Mouse (Mus musculus): ENCODE measurements at regions not wholly inside any gene's neighbourhood (a gene's known extent, or its start where the extent isn't known, plus 50 kb on each side); places are given as distances from the start of the nearest gene placed in this dataset.

- no peaks in the 10 kb centered on the region for H3K36me3 ChIP-seq (ENCODE audit: control insufficient read depth, insufficient read depth, low read length)
- H3K4me1 ChIP-seq (ENCODE audit: control insufficient read depth, insufficient read depth, low read length): 0 out of 2 replicates have a peak, but pooled peaks cover 4% of the 10 kb centered on the region
- no peak overlapping the region for H3K27ac ChIP-seq (ENCODE audit: low read length)
- 74% methylated on average over 5 of the region's 5 CpGs for WGBS
- no peak for ATAC-seq (ENCODE audit: insufficient read depth, low FRiP score)
- H3K9me3 ChIP-seq (replicated peaks; ENCODE audit: control insufficient read depth, low read length): no peaks in the 10 kb centered on the region
- no peak overlapping the region for H3K9ac ChIP-seq (ENCODE audit: low read length)
- H3K4me3 ChIP-seq (replicated peaks; ENCODE audit: low read length): no peak overlapping the region
- H3K4me2 ChIP-seq (ENCODE audit: low read depth, low read length): no peak overlapping the region
- no peaks in the 10 kb centered on the region for H3K27me3 ChIP-seq (ENCODE audit: control insufficient read depth, insufficient read depth, low read length)
These were observed 81.6 kb upstream of the Plcb4 start for GRCm38 (mm10) chr2:135577228-135577627.

- no peak for ATAC-seq (ENCODE audit: insufficient read depth, low FRiP score)
- H3K36me3 ChIP-seq (ENCODE audit: control insufficient read depth, insufficient read depth, low read length): no peaks in the 10 kb centered on the region
- 31% methylated on average over 5 of the region's 5 CpGs for WGBS
- H3K9ac ChIP-seq (ENCODE audit: low read length): no peak overlapping the region
- H3K4me1 ChIP-seq (ENCODE audit: control insufficient read depth, insufficient read depth, low read length): 0 out of 2 replicates have a peak, but pooled peaks cover 4% of the 10 kb centered on the region
- no peak overlapping the region for H3K27ac ChIP-seq (ENCODE audit: low read length)
- no peak overlapping the region for H3K4me2 ChIP-seq (ENCODE audit: low read depth, low read length)
- no peak overlapping the region for H3K4me3 ChIP-seq (replicated peaks; ENCODE audit: low read length)
- no peaks in the 10 kb centered on the region for H3K27me3 ChIP-seq (ENCODE audit: control insufficient read depth, insufficient read depth, low read length)
- H3K9me3 ChIP-seq (replicated peaks; ENCODE audit: control insufficient read depth, low read length): no peaks in the 10 kb centered on the region
These were observed 80.7 kb upstream of the Plcb4 start for GRCm38 (mm10) chr2:135578135-135578534.

DNA sequence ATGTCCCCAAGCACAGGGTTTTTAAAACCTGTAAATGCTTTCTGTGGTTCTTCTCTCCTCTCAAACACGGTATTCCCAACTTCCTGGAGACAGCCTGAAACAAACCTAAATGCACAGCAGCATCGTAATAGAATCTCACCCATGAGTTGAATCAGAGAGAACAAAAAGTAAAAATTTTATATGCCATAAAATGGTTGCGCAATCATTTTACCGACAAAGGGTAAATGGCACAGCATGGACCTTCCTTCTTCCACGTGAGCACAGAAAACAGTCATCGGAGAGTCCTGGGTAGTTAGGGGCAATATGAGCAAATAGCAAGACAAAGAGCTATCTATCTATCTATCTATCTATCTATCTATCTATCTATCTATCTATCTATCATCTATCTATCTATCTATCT, 79.3 kb upstream of the Plcb4 start:
- H3K4me2 ChIP-seq (ENCODE audit: low read depth, low read length): no peak overlapping the region
- H3K4me1 ChIP-seq (ENCODE audit: control insufficient read depth, insufficient read depth, low read length): 0 out of 2 replicates have a peak, but pooled peaks cover 4% of the 10 kb centered on the region
- 93% methylated on average over 6 of the region's 6 CpGs for WGBS
- no peaks in the 10 kb centered on the region for H3K36me3 ChIP-seq (ENCODE audit: control insufficient read depth, insufficient read depth, low read length)
- H3K9me3 ChIP-seq (replicated peaks; ENCODE audit: control insufficient read depth, low read length): no peaks in the 10 kb centered on the region
- ATAC-seq (ENCODE audit: insufficient read depth, low FRiP score): no peak
- H3K9ac ChIP-seq (ENCODE audit: low read length): no peak overlapping the region
- H3K27ac ChIP-seq (ENCODE audit: low read length): no peak overlapping the region
- H3K27me3 ChIP-seq (ENCODE audit: control insufficient read depth, insufficient read depth, low read length): no peaks in the 10 kb centered on the region
- H3K4me3 ChIP-seq (replicated peaks; ENCODE audit: low read length): no peak overlapping the region

DNA sequence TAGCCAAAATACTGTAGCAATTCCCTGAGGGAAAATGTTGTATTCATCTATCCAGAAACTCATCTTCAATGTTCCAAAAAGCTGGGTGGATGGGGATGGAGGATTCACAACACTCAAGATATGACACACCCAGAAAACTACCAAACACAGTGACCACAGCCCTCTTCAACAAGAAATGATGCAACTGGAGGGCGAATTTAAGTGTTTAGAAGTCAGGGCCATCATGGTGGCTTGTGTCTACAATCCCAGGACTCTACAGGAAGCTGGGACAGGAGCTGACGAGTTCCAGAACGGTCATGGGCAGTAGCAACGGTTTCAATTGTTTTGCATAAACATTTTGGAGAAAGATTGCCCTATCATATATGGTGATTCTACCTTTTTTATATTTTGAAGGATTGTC, 78.8 kb upstream of the Plcb4 start:
- no peaks in the 10 kb centered on the region for H3K9me3 ChIP-seq (replicated peaks; ENCODE audit: control insufficient read depth, low read length)
- no peak for ATAC-seq (ENCODE audit: insufficient read depth, low FRiP score)

GRCm38 (mm10) chr2:135582341-135582740, 76.5 kb upstream of the Plcb4 start:
- H3K36me3 ChIP-seq (ENCODE audit: control insufficient read depth, insufficient read depth, low read length): no peaks in the 10 kb centered on the region
- no peak overlapping the region for H3K27ac ChIP-seq (ENCODE audit: low read length)
- 51% methylated on average over 8 of the region's 8 CpGs for WGBS
- no peak for ATAC-seq (ENCODE audit: insufficient read depth, low FRiP score)
- no peak overlapping the region for H3K9ac ChIP-seq (ENCODE audit: low read length)
- no peak overlapping the region for H3K4me2 ChIP-seq (ENCODE audit: low read depth, low read length)
- H3K4me1 ChIP-seq (ENCODE audit: control insufficient read depth, insufficient read depth, low read length): 0 out of 2 replicates have a peak, but pooled peaks cover 4% of the 10 kb centered on the region
- no peak overlapping the region for H3K4me3 ChIP-seq (replicated peaks; ENCODE audit: low read length)
- H3K9me3 ChIP-seq (replicated peaks; ENCODE audit: control insufficient read depth, low read length): no peaks in the 10 kb centered on the region
- H3K27me3 ChIP-seq (ENCODE audit: control insufficient read depth, insufficient read depth, low read length): no peaks in the 10 kb centered on the region

More for the DNA sequence above, 78.8 kb upstream of the Plcb4 start:
- H3K9ac ChIP-seq (ENCODE audit: low read length): no peak overlapping the region
- no peak overlapping the region for H3K4me2 ChIP-seq (ENCODE audit: low read depth, low read length)
- no peak overlapping the region for H3K27ac ChIP-seq (ENCODE audit: low read length)
- no peaks in the 10 kb centered on the region for H3K36me3 ChIP-seq (ENCODE audit: control insufficient read depth, insufficient read depth, low read length)
- 0 out of 2 replicates have a peak, but pooled peaks cover 4% of the 10 kb centered on the region for H3K4me1 ChIP-seq (ENCODE audit: control insufficient read depth, insufficient read depth, low read length)
- no peak overlapping the region for H3K4me3 ChIP-seq (replicated peaks; ENCODE audit: low read length)
- WGBS: 70% methylated on average over 4 of the region's 4 CpGs
- H3K27me3 ChIP-seq (ENCODE audit: control insufficient read depth, insufficient read depth, low read length): no peaks in the 10 kb centered on the region

GRCm38 (mm10) chr2:135606306-135606705, 52.5 kb upstream of the Plcb4 start:
- Histone ChIP-seq H3K9me3 (replicated peaks; ENCODE audit: control insufficient read depth, low read length) (no peaks in the 10 kb centered on the region), H3K4me3 (replicated peaks; ENCODE audit: low read length) (no peak overlapping the region), H3K9ac (ENCODE audit: low read length) (no peak overlapping the region), H3K4me1 (ENCODE audit: control insufficient read depth, insufficient read depth, low read length) (no peaks in the 10 kb centered on the region), H3K27ac (ENCODE audit: low read length) (no peak overlapping the region), H3K36me3 (ENCODE audit: control insufficient read depth, insufficient read depth, low read length) (no peaks in the 10 kb centered on the region), H3K27me3 (ENCODE audit: control insufficient read depth, insufficient read depth, low read length) (no peaks in the 10 kb centered on the region), H3K4me2 (ENCODE audit: low read depth, low read length) (no peak overlapping the region)
- no peak for ATAC-seq (ENCODE audit: insufficient read depth, low FRiP score)

Data from stomach, embryonic 16.5 days (tissue).